Mouse (Mus musculus): ENCODE measurements around the gene Ppp1r3c. TPM values are rescaled to one million over a fixed set of nuclear protein-coding genes. Genes with fewer than 3 reads are reported as not detected.
"Not testable (repeated sequence)": the region's sequence is repeated elsewhere in the genome, so short reads cannot be mapped to it uniquely, and the experiment has no call there.

Ppp1r3c gene
- not detected for polyA plus RNA-seq (2017; shearing (Covaris generic))

DNA sequence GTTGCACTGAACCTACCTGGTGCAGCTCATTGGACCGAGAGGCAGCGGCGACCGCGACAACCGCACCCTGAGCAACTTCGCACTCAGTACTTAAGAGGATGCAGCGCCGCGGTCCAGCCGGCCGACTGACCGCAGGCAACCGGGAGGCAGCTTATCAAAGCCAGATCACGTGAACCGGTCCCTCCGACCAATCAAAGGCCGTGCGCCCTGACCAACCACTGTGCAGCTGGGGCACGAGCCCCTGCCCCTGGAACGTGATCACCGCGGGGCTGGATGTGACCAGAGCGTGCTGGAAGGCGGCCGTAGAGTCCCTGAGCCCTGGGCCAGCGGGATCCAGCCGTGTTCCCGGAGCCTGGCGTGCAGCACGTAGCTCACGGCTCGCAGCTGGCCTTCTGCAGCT is at the start of gene Ppp1r3c:
Gene Ppp1r3c, minus strand, starts transcription at position 117 of the 400 bp plus-strand sequence.
- no peak for ATAC-seq

DNA sequence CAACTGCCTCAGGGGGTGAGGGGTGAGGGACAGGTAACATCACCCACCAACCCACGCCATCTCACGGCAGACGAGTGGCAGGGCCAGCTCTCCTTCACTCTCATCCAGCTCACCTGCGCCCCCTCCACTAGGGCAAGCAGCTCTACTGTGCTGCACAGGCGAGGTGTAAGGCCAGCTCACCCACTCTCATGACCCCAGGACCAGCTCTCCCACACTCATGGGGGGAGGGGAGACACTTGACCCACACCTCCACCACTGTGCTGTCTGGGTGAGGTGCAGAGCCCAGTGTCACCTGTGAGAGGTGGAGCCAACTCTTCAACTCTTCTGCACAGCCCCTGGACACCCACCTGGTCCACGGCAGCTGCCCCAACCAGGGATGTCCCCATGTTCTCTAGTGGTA is 46.7 kb upstream of the Ppp1r3c start:
- no peak for ATAC-seq

DNA sequence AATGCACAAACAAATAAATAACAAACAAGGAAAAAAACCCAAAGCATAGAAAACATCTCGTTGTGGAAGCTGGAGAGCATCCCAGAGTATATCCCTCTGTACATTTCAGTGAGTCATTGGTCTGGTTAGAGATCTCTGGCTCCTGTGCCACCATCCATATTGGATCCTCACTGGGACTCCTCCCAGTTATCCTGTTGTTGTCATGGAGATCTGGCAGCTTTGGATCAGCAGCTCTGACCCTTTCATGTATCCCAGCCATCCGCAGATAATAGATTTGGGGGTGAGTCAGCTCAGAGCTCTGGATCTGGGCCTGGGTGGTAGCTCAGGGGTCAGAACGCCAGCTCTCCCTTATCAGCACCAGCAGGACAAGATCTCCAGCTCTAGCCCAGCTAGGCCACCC is 46.1 kb upstream of the Ppp1r3c start:
- no peak for ATAC-seq

DNA sequence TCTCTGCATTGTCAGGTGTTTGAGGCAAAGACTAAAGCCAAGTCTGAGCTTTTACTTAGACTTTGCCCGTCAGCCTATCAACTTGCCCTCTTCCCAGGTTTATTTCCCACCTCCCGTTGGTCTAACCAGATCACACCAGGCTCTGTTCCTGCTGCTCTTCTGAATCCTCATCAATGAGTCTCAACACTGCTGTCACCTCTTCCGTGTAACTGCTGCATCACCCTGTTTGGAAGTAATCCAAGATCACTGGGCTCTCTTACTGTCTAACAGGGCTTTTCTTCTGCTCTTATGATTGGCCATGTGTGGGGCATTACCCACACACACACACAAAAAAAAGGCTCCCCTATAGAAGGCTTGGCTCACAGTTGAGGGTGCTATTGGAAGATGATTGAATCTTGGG is 45.5 kb upstream of the Ppp1r3c start:
- ATAC-seq: no peak

DNA sequence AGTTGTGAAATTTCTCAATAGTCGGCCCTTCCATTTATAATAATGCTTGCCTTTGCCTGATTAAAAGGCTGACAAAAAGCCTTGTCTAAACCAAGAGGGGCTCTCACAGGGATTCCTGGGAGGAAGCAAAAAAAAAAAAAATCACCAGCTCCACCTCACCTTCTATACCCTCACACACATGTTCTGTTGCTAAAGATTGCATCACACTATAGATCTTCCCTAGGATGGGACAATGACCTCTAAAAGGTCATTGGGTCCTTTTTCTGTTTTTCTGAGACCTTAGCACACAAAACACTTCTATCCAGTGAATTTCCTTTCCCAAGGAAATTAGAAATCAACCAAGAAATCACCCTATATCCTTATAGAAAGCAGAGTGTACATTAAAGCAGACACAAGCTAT is 43.9 kb upstream of the Ppp1r3c start:
- ATAC-seq: no peak

DNA sequence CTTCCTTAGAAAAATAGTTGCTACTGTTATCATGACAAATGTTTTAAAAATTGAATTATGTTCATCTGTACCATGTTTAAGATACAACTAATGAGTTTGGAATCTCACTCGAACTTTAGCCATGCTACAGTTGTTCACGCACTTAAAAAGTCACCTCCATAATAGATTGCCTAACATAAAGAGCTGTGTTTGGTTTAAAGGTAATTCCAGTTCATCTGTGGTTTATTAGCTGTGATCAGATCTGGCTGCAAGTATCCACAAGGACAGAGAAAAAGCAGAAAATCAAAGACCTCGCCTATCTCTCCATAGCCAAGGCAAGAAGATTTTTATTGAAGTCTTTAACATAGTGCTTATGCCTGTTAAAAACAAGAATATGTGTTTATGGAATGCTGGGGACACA is 43.3 kb upstream of the Ppp1r3c start:
- ATAC-seq: no peak

DNA sequence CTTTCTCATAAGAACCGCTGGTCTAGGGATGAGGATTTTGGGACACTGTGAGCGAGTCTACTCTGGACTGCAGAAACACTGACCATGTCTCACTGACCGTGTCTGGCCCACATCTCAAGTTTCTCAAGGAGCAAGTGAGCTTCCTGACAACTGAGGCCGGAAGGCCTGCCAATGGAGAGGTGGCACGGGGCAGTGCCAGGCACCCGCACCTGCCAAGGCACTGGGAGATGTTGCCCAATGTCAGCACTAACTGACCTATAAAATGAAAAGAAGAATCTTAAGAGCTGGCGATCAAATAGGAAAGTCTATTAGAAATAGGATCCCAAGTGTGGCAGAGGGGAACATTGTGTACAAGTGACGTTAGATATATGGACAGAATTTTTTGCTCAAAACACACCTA is 39.1 kb upstream of the Ppp1r3c start:
- no peak for ATAC-seq

DNA sequence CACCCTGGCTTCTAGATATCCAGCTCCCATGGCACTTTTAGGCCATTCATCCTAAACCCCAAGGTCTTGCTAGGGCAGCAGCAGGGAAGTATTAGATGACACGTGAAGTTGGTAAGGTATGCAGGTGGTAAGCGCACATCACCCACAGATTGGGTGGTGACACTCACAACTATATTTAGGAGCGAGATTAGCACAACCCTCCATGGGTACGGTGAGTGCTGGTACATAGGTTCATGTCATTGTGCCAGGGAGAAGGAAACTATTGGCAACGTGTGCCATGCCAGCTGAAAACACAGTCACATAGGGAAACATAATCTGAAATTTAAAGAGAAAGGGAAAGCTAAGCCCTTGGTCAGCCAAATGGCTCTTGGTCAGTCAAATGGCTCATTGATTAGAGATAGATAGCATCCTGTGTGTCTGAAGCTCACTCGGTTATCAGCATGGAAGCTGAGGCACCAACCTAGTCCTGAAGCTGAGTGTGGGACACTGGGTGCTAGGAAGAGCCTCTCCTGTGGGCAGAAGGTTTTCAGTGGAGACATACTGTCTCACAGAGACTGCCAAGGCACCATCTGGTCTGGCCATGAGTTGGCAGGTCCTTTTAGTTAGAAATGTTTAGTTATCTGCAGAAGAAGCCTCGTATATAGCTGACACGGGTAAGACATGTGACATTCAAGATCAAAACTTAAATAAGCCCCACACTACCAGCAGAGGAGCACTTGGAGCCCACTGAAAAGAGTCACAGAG is 37.4 kb upstream of the Ppp1r3c start:
- ATAC-seq: no peak

DNA sequence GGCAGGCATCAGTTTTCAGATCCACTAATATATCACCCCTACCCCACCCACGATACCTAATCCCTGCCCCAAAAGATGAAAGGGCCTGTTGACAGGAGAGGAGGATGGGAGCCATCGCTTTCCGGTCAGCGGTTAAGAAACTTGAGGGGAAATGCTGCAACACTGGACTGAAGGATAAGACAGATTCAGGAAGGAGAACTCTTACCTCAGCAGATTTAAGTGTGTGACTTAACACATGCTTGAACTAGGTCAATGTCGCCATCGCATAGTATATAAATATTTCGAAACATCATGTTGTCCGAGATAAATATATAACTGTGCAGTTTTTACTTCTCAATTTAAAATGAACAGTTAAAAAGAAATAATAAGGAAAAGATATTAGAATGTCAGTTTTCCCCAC is 31.6 kb upstream of the Ppp1r3c start:
- ATAC-seq: no peak

DNA sequence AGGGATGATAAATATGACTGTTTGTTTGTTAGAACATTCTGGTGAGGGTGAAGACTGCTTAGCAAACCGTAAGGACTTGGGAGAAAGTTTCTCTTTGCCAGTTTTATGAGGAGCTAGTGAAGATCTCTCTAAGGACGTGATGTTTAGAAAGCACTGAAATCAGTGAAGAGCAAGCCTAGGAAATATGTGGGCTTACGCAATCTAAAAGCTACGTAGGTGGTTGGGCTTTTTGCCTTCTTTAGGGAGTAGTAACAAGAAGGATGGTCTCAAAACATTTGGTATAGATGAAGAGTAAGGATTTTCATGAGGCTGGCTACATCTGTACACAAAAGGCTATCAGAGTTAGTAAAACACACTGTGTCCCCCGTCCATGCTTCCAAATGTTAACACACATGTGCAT is 28.0 kb upstream of the Ppp1r3c start:
- no peak for ATAC-seq

DNA sequence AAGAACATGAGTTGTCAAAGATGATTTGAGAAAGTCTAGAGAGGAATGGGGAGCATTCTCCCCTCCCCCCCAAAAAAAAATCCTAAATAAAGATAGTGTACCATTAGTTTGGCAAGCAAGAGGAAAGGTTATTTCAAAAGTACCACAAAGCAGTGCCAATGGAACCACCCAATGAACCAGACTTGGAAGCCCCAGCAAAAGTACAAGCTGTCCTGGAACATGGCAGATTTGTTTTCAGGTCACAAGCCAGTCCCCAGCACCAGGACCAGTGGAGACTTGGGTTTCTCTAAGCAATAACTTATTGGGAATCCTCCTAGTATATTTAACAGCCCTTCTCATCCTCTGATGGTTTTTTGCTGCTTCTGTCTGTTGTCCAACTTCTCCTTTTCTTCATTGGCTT is 12.5 kb upstream of the Ppp1r3c start:
- ATAC-seq: no peak

DNA sequence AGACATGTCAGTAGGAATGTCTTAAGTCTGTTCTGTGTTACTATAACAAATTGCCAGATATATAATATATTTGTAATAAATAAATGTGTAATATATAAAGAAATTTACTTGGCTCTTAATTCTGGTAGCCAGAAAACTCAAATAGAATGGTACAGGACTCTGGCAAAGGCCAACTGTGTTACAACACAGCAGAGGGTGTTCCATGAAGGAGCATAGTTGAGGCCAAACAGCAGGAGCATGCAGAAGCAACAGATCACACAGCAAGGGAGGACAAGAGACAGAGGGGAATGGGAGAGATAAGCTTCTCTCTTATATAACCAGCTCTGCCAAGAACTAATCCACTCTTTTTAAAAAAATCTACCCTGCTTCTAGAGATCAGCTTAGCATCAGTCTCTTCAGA is 5.9 kb upstream of the Ppp1r3c start:
- ATAC-seq: no peak

DNA sequence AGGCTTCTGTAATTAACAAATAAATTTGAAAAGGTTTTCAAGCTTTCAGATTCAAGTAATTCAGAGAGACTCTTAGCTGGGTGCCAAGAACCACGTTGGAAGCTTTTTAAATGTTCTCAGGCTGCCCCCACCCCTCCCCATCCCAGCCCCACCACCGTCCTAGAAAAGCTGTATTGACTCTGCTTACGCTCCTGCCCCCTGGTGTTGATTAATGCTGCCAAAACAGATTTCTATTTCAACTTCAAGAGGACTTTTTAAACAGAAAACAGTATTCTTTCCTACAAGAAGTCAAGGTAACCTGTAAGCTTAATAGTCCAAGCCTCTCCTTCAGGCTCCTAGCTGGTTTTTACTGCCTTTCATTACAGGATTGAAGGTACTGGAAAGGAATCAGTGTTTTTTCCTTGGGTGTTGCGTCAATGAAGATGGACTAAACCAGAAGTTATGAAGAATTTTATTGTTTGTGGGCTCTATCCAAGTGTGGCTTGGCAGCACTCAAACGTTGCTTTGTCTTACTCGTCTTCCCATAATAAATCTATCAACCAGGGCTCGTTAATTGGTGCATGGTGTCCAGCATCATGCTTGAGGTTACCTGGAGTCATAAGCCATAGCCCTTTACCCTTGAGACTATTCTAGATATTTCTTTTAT is 3.2 kb upstream of the Ppp1r3c start:
- ATAC-seq: no peak

DNA sequence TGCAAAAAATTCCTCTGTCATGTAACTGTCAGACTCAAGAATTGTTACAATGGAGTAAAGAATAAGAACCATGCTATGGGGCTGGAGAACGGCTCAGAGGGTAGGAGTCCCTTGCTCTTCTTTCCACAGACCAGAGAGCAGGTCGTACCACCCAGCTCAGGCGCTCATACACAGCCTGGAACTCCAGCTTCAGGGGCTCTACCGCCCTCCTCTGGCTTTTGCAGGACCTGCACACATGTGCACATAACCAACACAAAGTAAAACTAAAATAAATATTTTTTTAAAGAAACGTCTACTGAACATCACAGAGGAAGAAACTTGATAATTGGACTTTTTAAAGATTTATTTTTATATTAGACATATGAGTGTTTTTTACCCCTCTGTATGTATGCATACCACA is 1.6 kb upstream of the Ppp1r3c start:
- no peak for ATAC-seq

DNA sequence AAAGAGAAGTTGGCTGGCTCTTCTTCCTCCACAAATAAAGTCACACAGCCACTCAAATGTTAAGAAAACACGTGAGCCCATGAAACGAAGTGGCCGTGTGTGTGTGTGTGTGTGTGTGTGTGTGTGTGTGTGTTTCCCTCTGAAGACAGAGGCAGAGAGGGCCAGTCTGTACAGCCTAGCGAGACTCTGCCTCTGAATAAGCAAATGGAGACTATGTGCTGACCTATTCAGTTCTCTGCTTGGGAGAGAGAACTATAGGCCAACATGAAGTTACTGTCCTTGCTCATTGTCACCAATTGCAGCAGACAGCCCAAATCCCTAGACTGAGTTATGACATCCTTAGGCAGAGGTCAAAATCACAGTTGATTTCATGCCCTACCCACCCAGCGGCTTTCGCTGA is 634 bp upstream of the Ppp1r3c start:
- no peak for ATAC-seq

DNA sequence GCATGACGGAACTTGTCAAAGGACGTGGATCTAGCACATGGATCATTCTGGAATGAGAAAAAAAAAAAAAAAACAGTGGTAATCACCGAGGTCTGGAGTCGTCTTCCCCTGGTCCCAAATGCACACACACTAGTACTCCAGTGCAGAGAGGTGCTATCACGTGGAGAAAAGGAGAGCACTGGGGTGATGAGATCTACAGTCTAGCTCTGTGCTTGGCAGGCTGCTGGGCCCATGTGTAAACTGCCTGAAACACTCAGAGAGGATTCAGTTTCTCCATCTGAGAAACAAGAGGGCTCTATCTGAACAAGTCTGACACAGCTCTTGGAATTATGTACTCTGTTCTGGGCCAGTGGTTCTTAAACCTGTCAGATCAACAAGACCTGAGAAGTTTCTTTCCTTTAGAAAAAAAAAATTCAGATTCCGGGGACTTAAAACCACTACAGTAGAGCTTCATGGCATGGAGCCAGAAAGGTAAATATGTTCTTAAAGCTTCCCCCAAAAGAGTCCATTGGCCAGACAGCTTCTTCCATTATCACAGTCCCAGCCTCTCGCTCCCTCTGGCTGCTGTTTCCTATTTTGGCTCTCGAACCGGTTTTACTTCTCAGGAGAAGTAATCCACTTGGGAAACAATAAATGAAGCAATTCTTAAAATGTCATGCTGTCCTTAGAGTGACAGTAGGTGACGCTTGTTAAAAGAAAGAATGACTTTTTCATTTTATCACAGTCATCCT is 2.0 kb downstream of the Ppp1r3c start:
- no peak for ATAC-seq

DNA sequence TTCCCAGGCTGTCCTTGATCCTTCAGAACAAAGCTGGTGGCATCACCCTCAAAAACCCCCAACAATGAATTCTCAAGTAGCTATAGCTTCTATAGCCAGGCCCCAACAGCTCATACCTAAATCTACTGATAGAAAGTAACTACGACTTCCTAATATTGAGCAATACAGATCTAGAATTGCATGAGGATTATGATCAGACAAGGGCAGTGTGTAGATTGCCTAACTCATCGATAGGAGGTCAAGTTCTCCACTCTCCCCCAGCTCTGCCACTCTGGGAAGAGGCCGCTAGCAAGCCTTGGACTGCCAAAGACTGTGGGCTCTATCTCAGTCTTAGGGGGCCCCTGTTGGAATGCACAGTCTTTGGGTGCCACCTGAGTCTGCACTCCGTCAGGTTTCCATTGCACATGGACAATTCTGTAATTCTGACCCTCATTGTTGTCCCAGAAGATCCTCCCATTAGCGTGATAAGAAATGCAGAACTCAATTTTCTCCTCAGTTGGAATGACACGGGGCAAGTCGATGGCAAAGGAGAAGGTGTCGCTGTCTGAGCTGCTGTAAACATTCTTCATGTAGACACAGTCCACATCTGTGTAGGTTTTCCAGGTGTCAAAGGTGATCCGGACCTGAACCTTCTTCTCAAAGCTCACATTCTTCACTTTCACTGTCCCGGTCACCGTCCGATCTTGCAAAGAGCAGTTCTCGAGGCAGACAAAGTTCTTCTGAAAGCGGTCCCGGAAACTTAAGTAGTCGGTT is 3.1 kb downstream of the Ppp1r3c start:
- no peak for ATAC-seq

DNA sequence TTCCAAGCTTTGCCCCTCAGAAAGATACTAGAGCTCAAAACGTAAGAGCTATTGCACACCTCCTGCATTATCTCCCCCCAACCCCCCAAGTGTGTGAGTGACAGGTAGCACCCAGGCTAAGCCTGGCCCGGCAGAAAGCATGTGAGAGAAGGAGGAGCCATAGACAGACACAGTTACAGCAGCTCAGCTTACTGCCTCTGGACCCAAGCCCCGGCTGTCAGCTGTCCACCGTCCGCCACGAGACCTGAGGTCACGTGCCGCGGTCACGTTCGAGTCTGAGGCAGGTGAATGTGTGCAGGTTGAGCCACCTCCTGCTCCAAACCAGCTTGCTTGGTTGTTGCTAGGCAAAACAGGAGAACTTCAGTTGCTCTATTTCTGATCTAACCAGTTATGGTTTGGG is 5.1 kb downstream of the Ppp1r3c start:
- no peak for ATAC-seq

DNA sequence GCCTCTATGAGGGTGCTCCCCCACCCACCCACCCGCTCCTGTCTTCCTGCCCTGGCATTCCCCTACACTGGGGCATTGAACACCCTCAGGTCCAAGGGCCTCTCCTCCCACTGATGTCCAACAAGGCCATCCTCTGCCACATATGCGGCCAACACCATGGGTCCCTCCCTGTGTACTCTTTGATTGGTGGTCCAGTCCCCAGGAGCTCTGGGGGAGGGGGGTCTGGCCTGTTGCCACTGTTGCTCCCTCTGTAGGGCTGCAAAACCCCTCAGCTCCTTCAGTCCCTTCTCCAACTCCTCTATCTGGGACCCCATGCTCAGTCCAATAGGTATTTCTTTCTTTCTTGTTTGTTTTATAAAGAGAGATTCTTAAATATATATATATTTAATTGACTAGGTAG is 6.0 kb downstream of the Ppp1r3c start:
- ATAC-seq: not testable (repeated sequence)

DNA sequence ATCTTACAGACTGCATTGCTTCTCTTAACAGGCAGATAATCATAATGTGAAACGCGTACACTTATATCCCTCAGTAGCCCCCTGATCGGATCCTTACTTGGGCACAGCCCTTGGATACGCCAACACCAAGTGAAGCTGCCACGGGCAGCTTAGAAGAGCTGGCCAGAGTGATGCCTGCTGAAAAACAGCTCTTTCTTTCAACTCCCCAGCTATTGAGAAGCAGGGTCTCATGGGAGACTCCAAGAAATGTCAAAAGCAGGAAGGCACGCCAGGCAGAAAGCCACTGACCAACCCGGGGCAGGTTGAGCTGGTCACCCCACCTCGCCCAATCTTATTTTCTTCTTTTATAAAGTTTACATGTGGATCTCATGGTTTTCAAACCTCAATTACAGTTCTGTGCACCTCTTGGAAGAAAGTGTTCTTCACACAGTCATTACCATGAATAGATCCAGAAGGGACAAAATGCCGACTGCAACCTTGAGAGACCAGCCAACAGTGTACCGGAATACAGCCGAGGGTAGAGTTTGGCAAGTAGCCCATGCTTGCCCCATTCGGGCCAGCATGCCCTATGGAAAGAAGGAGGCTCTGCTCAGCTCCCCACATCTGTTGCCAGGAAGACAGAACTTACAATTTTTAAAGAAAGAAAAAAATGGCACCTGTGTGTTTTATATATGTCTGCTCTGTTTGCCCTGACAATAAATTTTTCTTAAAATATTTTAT is 7.6 kb downstream of the Ppp1r3c start:
- no peak for ATAC-seq

DNA sequence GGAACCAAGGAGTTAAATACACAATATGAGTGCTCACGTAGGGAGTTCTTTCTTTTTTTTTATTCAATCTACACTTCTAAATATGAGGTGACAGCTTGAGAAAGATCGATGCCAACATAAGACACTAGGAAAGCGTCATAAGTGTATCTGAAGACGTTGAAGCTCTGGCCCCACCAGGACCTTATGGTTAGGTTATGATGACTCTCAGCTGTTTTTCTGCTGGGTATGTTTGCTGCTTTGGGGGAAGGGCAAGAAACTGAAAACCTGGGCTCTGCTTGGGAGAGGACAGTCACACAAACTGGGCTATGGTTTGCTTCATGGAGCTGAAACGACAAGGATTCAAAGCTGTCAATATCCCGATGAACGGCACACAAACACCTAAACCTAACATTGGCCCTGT is 11.5 kb downstream of the Ppp1r3c start:
- ATAC-seq: no peak

DNA sequence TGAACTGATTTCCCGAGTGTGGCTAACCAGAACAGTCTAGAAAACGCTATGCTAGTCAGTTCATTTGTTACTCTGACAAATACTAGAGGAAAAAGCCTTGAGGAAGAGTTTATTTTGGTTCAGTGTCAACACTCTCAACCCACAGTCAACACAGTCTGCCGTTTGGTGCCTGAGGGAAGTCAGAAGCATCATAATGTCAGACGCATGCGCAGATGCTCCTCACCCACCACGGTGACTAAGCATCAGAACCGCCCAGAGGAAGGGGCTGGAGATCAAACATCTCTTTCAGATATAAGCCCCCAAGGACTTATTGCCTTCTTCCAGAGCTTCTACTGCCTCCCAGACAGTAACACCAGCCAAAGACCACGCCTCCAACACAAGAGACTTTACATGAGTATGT is 15.3 kb downstream of the Ppp1r3c start:
- ATAC-seq: no peak

DNA sequence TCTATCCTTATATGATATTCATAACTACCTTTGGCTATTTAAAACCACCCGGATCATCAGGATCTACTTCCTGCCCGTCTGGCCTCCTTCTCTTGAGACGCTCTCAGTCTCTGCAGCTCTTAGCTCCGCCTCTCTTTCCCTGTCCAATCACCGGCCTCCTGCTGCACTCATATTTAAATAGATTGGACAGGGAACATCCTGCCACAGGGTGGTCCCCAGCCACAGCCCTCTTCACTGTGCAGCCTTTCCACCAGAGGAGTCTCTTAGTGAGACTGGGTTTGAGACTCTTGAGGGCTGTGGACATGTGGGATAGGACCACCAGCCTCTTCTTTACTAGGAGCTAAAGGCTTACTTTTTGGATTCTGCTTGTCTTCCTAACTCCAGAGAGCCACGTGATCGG is 20.2 kb downstream of the Ppp1r3c start:
- no peak for ATAC-seq

All from CD4-positive, CD25-positive, alpha-beta regulatory T cell, adult 4 months (primary cell).